Mouse (Mus musculus) hindbrain, embryonic 15.5 days (tissue): ENCODE results near the gene Abcg8. TPM values are rescaled to one million over a fixed set of nuclear protein-coding genes. Genes with fewer than 3 reads are reported as not detected.

Experiments used
- ATAC-seq: fragments of 200-750 bp; cut with Nextera tagmentation; 2 replicates; pipeline ENCODE4 v1.8.0; 2017; ENCODE audit warnings: low read depth, moderate number of reproducible peaks, moderate TSS enrichment; ENCODE audit not compliant: low FRiP score
- H3K27ac ChIP-seq: fragments of 300-500 bp; sonication (generic); replicated peaks from 2 replicates; pipeline ENCODE4 v1.5.1; 2015; ENCODE audit warnings: mild to moderate bottlenecking, inconsistent platforms
- H3K27me3 ChIP-seq: fragments of 300-500 bp; sonication (generic); 2 replicates; pipeline ENCODE4 v1.6.1; 2015; ENCODE audit warnings: control low read depth, inconsistent platforms
- H3K36me3 ChIP-seq: fragments of 300-500 bp; sonication (generic); 2 replicates; pipeline ENCODE4 v1.6.1; 2015; ENCODE audit warnings: control low read depth, inconsistent platforms
- H3K4me1 ChIP-seq: fragments of 300-500 bp; sonication (generic); replicated peaks from 2 replicates; pipeline ENCODE4 v1.6.1; 2015; ENCODE audit warnings: control low read depth, inconsistent platforms
- H3K4me2 ChIP-seq: fragments of 300-500 bp; sonication (generic); 2 replicates; pipeline ENCODE4 v1.6.1; 2015; ENCODE audit warnings: moderate library complexity, mild to moderate bottlenecking, inconsistent platforms
- H3K4me3 ChIP-seq: fragments of 300-500 bp; sonication (generic); 2 replicates; pipeline ENCODE4 v1.5.1; 2015; ENCODE audit warnings: mild to moderate bottlenecking, inconsistent platforms
- H3K9ac ChIP-seq: fragments of 300-500 bp; sonication (generic); 2 replicates; pipeline ENCODE4 v1.6.1; 2015; ENCODE audit warnings: inconsistent platforms
- H3K9me3 ChIP-seq: fragments of 300-500 bp; sonication (generic); 2 replicates; pipeline ENCODE4 v1.6.1; 2016; ENCODE audit warnings: control low read depth, inconsistent platforms
- WGBS: fragments of 180-500 bp; shearing (Covaris S2); methylation state at CpG from one replicate; pipeline ENCODE4 v1.1.7; 2015; 5-methylcytosine and 5-hydroxymethylcytosine counted together
- polyA plus RNA-seq: library from polyadenylated mRNA; unstranded; fragments of >200 nt; fragmentation: Nextera tagmentation; extraction: Ambion mirVana; gene quantifications from 2 replicates; pipeline ENCODE4 v1.2.1, GENCODE M21; 2015

Gene Abcg8
- polyA plus RNA-seq, 1 experiment from 2014 or later: 0.13 TPM

DNA sequence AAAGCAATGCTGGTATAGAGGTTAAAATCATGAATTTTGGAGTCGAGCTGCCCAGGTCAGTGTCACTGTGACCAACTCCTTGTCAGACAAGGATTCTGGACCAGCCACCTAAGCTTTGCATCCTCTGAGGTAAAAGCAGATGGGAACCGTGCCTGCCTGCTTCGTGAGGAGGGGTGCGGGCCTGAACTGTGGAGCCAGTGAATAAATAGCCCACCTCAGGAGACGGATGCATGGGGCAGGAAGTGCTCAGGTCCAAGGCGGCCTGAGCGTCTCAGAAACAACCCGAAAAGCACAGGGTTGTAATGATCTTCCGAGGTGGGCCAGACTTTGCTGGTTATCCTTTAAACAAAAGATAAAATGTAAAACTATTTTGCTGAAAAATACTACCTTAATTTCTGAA lies 31.0 kb upstream of the Abcg8 start:
- ATAC-seq: no peak
- Histone ChIP-seq H3K4me3 (no peak overlapping the region), H3K36me3 (no peaks in the 10 kb centered on the region), H3K9ac (no peak overlapping the region), H3K4me1 (no peaks in the 10 kb centered on the region), H3K27me3 (no peaks in the 10 kb centered on the region), H3K9me3 (no peaks in the 10 kb centered on the region), H3K4me2 (no peak overlapping the region), H3K27ac (no peak overlapping the region)
- 46% methylated on average over 9 of the region's 9 CpGs for WGBS

DNA sequence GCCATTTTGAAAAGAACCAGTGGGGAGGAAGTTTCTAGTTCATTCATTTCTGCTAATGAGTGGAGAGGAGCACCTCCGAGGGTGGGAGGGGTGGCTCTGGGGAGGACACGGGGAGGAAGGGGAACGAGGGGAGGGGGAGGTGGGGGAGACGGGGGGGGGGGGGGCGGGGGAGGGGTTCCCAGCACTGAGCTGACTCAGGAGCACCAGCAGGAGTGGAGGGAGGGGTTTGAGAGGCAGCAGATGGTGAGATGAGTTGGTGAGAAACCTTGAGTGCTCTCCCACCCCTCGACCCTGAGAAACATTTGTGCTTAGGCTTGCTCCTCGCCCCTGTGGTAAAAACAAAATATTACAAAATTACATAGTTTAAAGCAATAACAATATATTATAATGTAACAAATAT lies 30.2 kb upstream of the Abcg8 start:
- Histone ChIP-seq H3K4me3 (no peak overlapping the region), H3K4me2 (no peak overlapping the region), H3K9me3 (no peaks in the 10 kb centered on the region), H3K9ac (no peak overlapping the region), H3K36me3 (no peaks in the 10 kb centered on the region), H3K27ac (no peak overlapping the region), H3K27me3 (no peaks in the 10 kb centered on the region), H3K4me1 (no peaks in the 10 kb centered on the region)
- no peak for ATAC-seq
- WGBS: 29% methylated on average over 3 of the region's 7 CpGs

DNA sequence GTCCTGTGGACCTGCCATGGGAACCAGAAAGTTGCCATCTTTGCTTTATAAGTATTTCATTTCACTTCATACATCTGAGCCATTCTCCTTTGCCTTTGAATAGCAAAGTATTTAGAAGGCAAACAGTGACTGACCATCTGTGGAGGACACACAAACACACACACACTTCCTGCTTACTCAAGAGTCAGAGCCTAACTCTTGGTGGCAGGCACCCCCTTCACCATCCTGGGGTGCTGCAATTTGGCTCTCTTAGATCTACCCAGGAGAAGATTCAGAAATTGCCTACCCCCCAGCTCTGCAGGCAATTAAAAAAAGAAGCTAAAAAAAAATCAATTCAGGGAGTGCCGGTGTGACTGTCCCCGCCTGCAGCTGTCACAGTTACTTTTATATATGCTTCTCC lies 29.6 kb upstream of the Abcg8 start:
- Histone ChIP-seq H3K4me1 (no peaks in the 10 kb centered on the region), H3K9me3 (no peaks in the 10 kb centered on the region), H3K4me2 (no peak overlapping the region), H3K36me3 (no peaks in the 10 kb centered on the region), H3K27me3 (no peaks in the 10 kb centered on the region), H3K4me3 (no peak overlapping the region), H3K9ac (no peak overlapping the region), H3K27ac (no peak overlapping the region)
- ATAC-seq: no peak
- WGBS: 54% methylated on average over 2 of the region's 2 CpGs

DNA sequence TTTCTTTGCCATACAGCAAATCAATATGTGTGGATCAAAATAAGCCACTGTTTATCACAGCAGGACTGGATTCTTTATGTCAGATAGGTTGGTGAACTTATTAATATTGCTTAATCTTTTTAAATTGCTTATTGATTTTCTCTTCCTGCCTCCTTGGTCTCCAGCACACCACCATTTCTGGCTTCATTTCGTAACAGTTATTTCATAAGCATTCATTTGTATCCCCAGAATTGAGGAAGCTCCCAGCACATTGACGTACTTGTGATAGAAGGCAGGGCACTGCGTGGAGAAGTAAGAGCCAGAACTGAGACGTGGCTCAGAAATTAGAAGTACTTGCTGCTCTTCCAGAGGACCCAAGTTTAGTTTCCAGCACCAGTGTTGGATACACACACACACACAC lies 28.5 kb upstream of the Abcg8 start:
- 90% methylated on average over 4 of the region's 4 CpGs for WGBS
- Histone ChIP-seq H3K9ac (no peak overlapping the region), H3K4me1 (no peaks in the 10 kb centered on the region), H3K4me3 (no peak overlapping the region), H3K27ac (no peak overlapping the region), H3K27me3 (no peaks in the 10 kb centered on the region), H3K9me3 (no peaks in the 10 kb centered on the region), H3K36me3 (no peaks in the 10 kb centered on the region), H3K4me2 (no peak overlapping the region)
- ATAC-seq: no peak

DNA sequence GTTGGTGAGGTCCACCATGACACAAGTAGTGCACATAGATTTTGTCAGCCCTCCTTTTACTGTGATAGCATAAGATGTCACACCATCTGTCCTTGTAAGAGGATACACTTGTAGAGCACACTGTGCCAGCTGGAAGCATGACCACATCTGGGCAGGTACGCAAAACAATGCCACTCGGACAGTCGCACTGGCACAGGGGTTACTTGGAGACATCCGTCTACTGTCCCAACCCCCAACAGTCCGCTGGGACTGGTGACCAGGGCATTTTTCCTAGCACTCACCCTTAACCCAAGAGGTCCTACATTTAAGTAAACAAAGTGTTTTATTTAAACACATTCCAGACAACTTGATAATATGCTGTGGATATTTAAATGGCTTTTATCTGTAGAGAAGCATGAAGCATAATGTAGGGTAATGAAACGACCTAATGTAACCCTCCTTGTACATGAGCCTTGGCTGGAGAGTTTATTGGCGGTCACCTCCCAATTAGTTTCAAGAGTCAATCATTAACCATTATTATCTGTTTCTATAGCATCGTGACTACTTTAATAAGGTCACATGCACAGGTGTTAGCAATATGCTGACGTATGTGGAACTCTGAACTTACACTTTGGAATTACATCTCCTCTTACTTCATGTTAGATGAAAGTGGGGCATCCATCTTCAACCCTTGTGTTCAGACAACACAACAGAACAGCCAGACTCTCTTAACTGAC lies 25.6 kb upstream of the Abcg8 start:
- Histone ChIP-seq H3K9me3 (no peaks in the 10 kb centered on the region), H3K4me3 (no peak overlapping the region), H3K4me2 (no peak overlapping the region), H3K9ac (no peak overlapping the region), H3K27me3 (no peaks in the 10 kb centered on the region), H3K4me1 (no peaks in the 10 kb centered on the region), H3K27ac (no peak overlapping the region), H3K36me3 (peaks cover 4% of the 10 kb centered on the region; the same call in 1 of the 2 replicates)
- ATAC-seq: no peak
- 93% methylated on average over 9 of the region's 9 CpGs for WGBS

DNA sequence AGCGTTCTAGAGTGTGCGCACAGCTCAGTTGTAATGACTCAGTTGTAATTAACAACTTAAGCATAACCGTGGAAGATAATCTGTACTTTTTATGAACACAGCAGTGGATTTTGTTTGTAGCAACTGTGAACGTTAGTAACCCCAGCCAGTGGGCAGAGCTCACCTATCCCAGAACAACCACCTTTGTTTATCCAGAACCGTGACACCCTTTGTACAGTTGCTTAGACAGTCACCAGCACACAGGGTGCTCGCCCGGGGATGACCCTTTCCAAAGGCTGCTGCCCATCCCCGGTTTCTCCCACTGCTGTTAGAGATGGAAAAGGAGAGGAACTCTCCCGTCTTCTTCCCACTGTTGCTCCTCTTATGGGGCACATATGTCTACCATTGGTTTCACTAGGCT lies 22.6 kb upstream of the Abcg8 start:
- no peak for ATAC-seq
- WGBS: 88% methylated on average over 9 of the region's 9 CpGs
- Histone ChIP-seq H3K9ac (no peak overlapping the region), H3K36me3 (peaks cover 4% of the 10 kb centered on the region; the same call in 1 of the 2 replicates), H3K4me3 (no peak overlapping the region), H3K27ac (no peak overlapping the region), H3K9me3 (no peaks in the 10 kb centered on the region), H3K4me1 (peaks cover 22% of the 10 kb centered on the region), H3K27me3 (no peaks in the 10 kb centered on the region), H3K4me2 (no peak overlapping the region)

DNA sequence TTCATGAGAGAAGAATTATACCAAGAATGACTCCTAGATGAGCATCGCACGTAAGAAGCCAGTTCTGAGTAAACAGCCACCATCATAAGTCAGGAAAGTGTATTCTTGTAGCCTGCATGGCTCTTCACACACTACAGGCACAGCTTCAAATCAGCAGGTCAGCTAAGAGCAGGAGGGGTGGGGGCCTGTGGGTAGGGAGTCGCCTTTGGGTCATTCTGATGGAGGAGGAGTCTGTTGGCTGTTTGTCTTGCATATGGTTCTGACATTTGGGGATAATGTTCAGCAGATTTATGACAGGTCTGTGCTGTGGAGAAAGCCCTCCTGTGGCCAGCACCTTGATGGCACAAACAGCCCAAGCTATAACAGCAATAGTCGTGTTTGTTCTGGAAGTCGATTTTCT lies 19.9 kb upstream of the Abcg8 start:
- Histone ChIP-seq H3K9ac (no peak overlapping the region), H3K36me3 (peaks cover 4% of the 10 kb centered on the region; the same call in 1 of the 2 replicates), H3K27ac (peak overlapping the region; percentile 56), H3K4me2 (no peak overlapping the region; the same call in 1 of the 2 replicates), H3K4me1 (peaks cover 22% of the 10 kb centered on the region), H3K27me3 (no peaks in the 10 kb centered on the region), H3K9me3 (no peaks in the 10 kb centered on the region), H3K4me3 (no peak overlapping the region)
- WGBS: 52% methylated on average over 5 of the region's 5 CpGs
- ATAC-seq: peak; percentile 59; the same call in 1 of the 2 replicates

DNA sequence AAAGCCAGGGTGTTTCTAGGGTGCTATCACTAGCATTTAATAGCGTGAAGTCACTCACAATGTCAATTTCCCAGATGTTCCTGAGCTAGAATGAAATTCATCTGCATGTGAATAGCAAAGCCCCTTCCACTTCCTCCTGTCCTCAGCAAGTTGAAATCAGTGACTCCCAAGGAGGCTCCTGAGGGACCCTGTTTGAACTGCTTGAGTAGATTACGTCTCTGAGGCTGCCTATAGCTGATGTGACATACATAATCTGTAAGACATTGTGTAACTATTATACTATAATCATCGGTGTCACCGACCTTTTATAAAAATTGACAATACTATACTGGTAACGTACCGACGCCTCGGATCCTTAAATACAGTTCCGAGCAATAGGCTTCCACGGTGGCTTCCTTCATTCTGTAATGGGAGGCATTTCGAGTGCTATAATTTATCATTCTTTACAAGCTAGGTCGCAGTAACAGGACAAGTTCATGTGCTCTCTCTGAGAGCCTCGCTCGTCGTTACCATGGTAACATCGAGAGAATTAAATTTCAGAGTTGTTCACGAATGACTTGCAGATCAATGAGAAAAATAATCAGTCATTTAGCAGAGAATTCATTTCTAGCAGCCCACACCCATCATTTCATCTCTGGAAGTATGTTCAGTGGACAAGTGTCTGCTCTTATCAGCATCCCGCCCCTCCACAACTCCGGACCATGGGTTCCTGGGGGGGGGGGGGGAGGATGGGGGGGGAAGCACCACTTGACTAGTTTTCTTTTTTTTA lies 19.3 kb upstream of the Abcg8 start:
- peak overlapping the region; percentile 32 for H3K4me2 ChIP-seq
- H3K27me3 ChIP-seq: no peaks in the 10 kb centered on the region
- peak; percentile 80 for ATAC-seq
- H3K27ac ChIP-seq: peak overlapping the region; percentile 56
- H3K9ac ChIP-seq: no peak overlapping the region
- H3K36me3 ChIP-seq: peaks cover 4% of the 10 kb centered on the region; the same call in 1 of the 2 replicates
- WGBS: 33% methylated on average over 19 of the region's 19 CpGs
- H3K4me1 ChIP-seq: peaks cover 22% of the 10 kb centered on the region
- H3K4me3 ChIP-seq: no peak overlapping the region
- no peaks in the 10 kb centered on the region for H3K9me3 ChIP-seq

DNA sequence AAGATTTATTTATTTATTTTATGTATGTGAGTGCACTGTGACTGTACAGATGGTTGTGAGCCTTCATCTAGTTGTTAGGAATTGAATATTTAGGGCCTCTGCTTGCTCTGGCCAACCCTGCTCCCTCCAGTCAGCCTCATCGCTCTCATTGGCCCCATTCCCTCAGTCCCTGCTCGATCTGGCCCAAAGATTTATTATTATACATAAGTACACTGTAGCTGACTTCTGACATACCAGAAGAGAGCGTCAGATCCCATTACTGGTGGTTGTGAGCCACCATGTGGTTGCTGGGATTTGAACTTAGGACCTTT lies 18.7 kb upstream of the Abcg8 start:
- ATAC-seq: peak; percentile 63; the same call in 1 of the 2 replicates
- Histone ChIP-seq H3K4me3 (no peak overlapping the region), H3K36me3 (peaks cover 4% of the 10 kb centered on the region; the same call in 1 of the 2 replicates), H3K9me3 (no peaks in the 10 kb centered on the region), H3K27ac (peak overlapping the region; percentile 56), H3K4me1 (peaks cover 22% of the 10 kb centered on the region), H3K9ac (no peak overlapping the region), H3K27me3 (no peaks in the 10 kb centered on the region), H3K4me2 (peak overlapping the region; percentile 32; the same call in 1 of the 2 replicates)
- 56% methylated on average over 3 of the region's 3 CpGs for WGBS

DNA sequence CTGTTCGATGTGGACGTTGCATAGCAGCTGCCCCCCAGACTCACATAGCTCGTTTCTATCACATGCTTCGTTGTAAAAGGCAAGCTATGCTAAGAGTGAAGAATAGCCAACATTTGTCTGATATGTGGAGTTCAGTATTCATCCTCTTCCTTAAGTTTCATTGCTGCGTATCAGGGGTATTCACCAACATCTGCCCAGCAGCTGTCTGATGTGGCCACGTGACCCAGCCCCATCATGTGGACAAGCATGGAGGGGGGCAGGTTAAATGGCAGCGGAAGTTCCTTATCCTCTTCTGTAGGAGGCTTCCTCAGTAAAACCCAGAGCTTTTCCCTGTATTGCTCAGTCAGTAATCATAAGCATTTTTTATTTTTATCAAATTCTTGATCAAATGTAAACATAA lies 18.3 kb upstream of the Abcg8 start:
- no peak overlapping the region for H3K4me3 ChIP-seq
- peak overlapping the region; percentile 56 for H3K27ac ChIP-seq
- no peak for ATAC-seq
- H3K4me2 ChIP-seq: no peak overlapping the region
- 56% methylated on average over 7 of the region's 7 CpGs for WGBS
- no peaks in the 10 kb centered on the region for H3K9me3 ChIP-seq
- peaks cover 22% of the 10 kb centered on the region for H3K4me1 ChIP-seq
- peaks cover 4% of the 10 kb centered on the region; the same call in 1 of the 2 replicates for H3K36me3 ChIP-seq
- H3K9ac ChIP-seq: no peak overlapping the region
- no peaks in the 10 kb centered on the region for H3K27me3 ChIP-seq

DNA sequence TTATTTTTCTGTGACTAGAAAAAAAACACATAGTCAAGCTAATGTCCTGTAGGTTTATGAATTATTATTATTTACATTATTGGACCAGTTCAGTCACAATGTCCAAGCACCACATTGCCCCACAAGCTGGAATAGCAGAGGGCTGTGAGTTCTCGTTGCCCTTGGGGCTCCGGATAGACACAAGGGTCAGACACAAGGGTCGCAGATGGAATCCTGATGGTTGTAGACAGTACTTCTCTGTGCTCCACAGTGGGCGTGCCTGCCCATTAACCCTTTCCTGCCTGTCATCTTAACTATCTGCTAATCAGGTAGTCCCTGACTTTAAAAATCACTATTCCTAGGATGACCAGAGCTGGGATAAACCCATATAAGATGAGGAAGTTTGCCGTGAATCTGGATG lies 17.9 kb upstream of the Abcg8 start:
- H3K9me3 ChIP-seq: no peaks in the 10 kb centered on the region
- ATAC-seq: no peak
- peaks cover 2% of the 10 kb centered on the region; the same call in 1 of the 2 replicates for H3K36me3 ChIP-seq
- no peak overlapping the region for H3K9ac ChIP-seq
- H3K4me3 ChIP-seq: no peak overlapping the region
- no peaks in the 10 kb centered on the region for H3K27me3 ChIP-seq
- WGBS: 37% methylated on average over 5 of the region's 5 CpGs
- H3K4me2 ChIP-seq: no peak overlapping the region
- H3K27ac ChIP-seq: no peak overlapping the region
- H3K4me1 ChIP-seq: peaks cover 22% of the 10 kb centered on the region

DNA sequence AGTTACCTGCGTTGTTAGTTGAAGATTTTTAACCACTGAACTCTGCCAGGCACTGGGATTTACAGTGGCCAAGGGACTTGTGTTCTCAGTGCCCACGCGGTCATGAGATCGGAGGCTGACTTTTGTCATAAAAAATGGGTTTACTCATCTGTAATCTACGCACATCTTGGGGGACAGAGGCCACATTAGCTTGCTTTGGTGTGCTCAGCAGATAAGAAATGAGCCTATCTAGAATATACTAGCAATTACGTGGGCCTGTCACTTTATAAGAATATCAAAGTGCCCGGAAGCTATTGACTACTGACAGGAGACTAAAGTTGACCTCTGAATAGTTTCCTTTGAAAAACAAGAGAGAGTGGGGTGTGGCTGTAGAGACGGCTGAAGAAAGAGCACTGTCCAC lies 17.2 kb upstream of the Abcg8 start:
- Histone ChIP-seq H3K36me3 (no peaks in the 10 kb centered on the region), H3K9me3 (no peaks in the 10 kb centered on the region), H3K27me3 (no peaks in the 10 kb centered on the region), H3K4me2 (no peak overlapping the region), H3K4me3 (no peak overlapping the region), H3K9ac (no peak overlapping the region), H3K27ac (no peak overlapping the region), H3K4me1 (peaks cover 22% of the 10 kb centered on the region)
- 69% methylated on average over 8 of the region's 8 CpGs for WGBS
- ATAC-seq: no peak
